Mouse (Mus musculus) limb, embryonic 14.5 days (tissue): ENCODE data around the gene Thsd4. TPM values are rescaled to one million over a fixed set of nuclear protein-coding genes. Genes with fewer than 3 reads are reported as not detected.
A peak's percentile ranks its signal among the peaks of the same experiment; 100 is the strongest.

Experiments used
- ATAC-seq: fragments of 200-750 bp; cut with Nextera tagmentation; 2 replicates; pipeline ENCODE4 v1.8.0; 2017; ENCODE audit warnings: low read depth, moderate number of reproducible peaks, moderate TSS enrichment; ENCODE audit not compliant: low FRiP score
- DNase-seq: peaks from one replicate; pipeline ENCODE4 v3.0.0-alpha.2; 2015; ENCODE audit warnings: low spot score
- H3K27ac ChIP-seq: fragments of 300-500 bp; sonication (generic); replicated peaks from 2 replicates; pipeline ENCODE4 v1.5.1; 2014; ENCODE audit warnings: low read depth, mild to moderate bottlenecking, low read length, moderate library complexity, mixed read lengths
- H3K27me3 ChIP-seq: fragments of 300-500 bp; sonication (generic); 2 replicates; pipeline ENCODE4 v1.6.1; 2014; ENCODE audit warnings: low read length, mixed read lengths; ENCODE audit not compliant: control insufficient read depth, insufficient read depth
- H3K36me3 ChIP-seq: fragments of 300-500 bp; sonication (generic); 2 replicates; pipeline ENCODE4 v1.6.1; 2014; ENCODE audit warnings: mild to moderate bottlenecking, low read length, moderate library complexity, mixed read lengths; ENCODE audit not compliant: control insufficient read depth, insufficient read depth
- H3K4me1 ChIP-seq: fragments of 300-500 bp; sonication (generic); 2 replicates; pipeline ENCODE4 v1.6.1; 2014; ENCODE audit warnings: antibody characterized with exemption, low read length, mixed read lengths; ENCODE audit not compliant: control insufficient read depth, insufficient read depth
- H3K4me2 ChIP-seq: fragments of 300-500 bp; sonication (generic); replicated peaks from 2 replicates; pipeline ENCODE4 v1.6.1; 2014; ENCODE audit warnings: low read depth, mild to moderate bottlenecking, low read length, moderate library complexity; ENCODE audit not compliant: severe bottlenecking
- H3K4me3 ChIP-seq: fragments of 300-500 bp; sonication (generic); replicated peaks from 2 replicates; pipeline ENCODE4 v1.5.1; 2014; ENCODE audit warnings: low read length
- H3K9ac ChIP-seq: fragments of 300-500 bp; sonication (generic); 2 replicates; pipeline ENCODE4 v1.6.1; 2014; ENCODE audit warnings: mild to moderate bottlenecking, low read depth, low read length, moderate library complexity; ENCODE audit not compliant: severe bottlenecking
- H3K9me3 ChIP-seq: fragments of 300-500 bp; sonication (generic); 2 replicates; pipeline ENCODE4 v1.6.1; 2016; ENCODE audit warnings: low read length; ENCODE audit not compliant: control insufficient read depth
- POLR2A ChIP-seq: fragments of 200-500 bp; IDR thresholded peaks from 2 replicates; pipeline ENCODE4 v1.8.0; 2012; ENCODE audit warnings: inconsistent platforms, mild to moderate bottlenecking, moderate library complexity, borderline replicate concordance; ENCODE audit not compliant: insufficient read depth, insufficient read length; ENCODE audit errors: extremely low read depth
- WGBS: fragments of 180-500 bp; shearing (Covaris S2); extraction: QIAGEN DNeasy Blood & Tissue Kit; methylation state at CpG from one replicate; pipeline ENCODE4 v1.1.7; 2014; 5-methylcytosine and 5-hydroxymethylcytosine counted together
- polyA plus RNA-seq, 2 experiments: library from polyadenylated mRNA; depleted of rRNA in 1 of 2; stranded (reverse) in 1 of 2; unstranded in 1 of 2; fragments of >200 nt; fragmentation: Nextera tagmentation in 1 of 2; extraction: Ambion mirVana in 1 of 2; gene quantifications; 2 replicates each; pipeline versions ENCODE4 v1.2.1 to v1.2.3; 2012 to 2014

The Thsd4 gene
- polyA plus RNA-seq, 2 experiments = 30.8 to 31.2 TPM

GRCm38 (mm10) chr9:60545361-60546096 is 23.7 kb upstream of the Thsd4 start:
- H3K36me3 ChIP-seq = no peaks in the 10 kb centered on the region
- no peak overlapping the region for H3K4me3 ChIP-seq
- H3K9ac ChIP-seq = no peak overlapping the region
- DNase-seq (no peak), ATAC-seq (no peak)
- H3K27me3 ChIP-seq = no peaks in the 10 kb centered on the region
- 76% methylated on average over 13 of the region's 13 CpGs for WGBS
- H3K4me1 ChIP-seq = no peaks in the 10 kb centered on the region
- no peak overlapping the region for H3K27ac ChIP-seq
- TF ChIP-seq POLR2A = no peak
- H3K4me2 ChIP-seq = no peak overlapping the region
- H3K9me3 ChIP-seq = no peaks in the 10 kb centered on the region

DNA sequence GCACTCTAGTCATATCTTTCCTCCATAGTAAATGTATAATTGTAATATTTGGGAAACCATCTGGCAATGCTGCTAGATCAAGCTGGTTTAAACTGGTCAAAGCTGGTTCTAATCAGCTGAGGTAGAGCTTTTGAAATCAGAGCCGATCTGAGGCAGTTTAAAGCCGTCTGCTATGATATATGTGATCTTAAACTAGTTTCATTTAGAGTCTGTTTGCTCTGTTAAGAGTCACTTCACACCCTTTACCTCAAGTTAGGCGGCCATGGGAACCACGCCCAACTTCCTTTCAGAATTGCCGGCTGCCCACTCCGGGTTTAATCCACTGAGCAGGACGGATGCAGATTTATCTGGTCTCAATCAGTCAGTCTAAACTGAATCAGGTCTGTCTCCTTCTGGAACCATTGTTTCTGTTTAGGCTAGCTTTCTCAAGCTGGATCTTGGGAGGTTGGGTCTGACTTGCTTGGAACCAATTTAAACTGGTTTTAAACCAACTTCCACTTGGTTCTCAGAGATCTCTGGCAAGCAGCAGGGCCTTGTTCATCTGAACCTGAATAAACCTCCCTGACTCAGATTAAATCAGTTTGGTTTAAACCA is 21.7 kb upstream of the Thsd4 start:
- no peak for TF ChIP-seq POLR2A
- no peaks in the 10 kb centered on the region for H3K9me3 ChIP-seq
- no peak overlapping the region for H3K4me3 ChIP-seq
- ATAC-seq (no peak), DNase-seq (peak; percentile 40)
- no peaks in the 10 kb centered on the region for H3K4me1 ChIP-seq
- H3K27ac ChIP-seq = no peak overlapping the region
- no peak overlapping the region for H3K9ac ChIP-seq
- no peaks in the 10 kb centered on the region for H3K36me3 ChIP-seq
- no peak overlapping the region for H3K4me2 ChIP-seq
- H3K27me3 ChIP-seq = no peaks in the 10 kb centered on the region
- WGBS = 26% methylated on average over 7 of the region's 7 CpGs

GRCm38 (mm10) chr9:60530310-60530709 is 8.5 kb upstream of the Thsd4 start:
- Histone ChIP-seq H3K9me3 (no peaks in the 10 kb centered on the region), H3K36me3 (no peaks in the 10 kb centered on the region), H3K4me2 (no peak overlapping the region), H3K9ac (no peak overlapping the region), H3K27ac (no peak overlapping the region), H3K27me3 (no peaks in the 10 kb centered on the region), H3K4me3 (no peak overlapping the region), H3K4me1 (peaks cover 12% of the 10 kb centered on the region)
- 77% methylated on average over 12 of the region's 12 CpGs for whole genome bisulfite sequencing
- DNase-seq (no peak), ATAC-seq (no peak)
- no peak for TF ChIP-seq POLR2A

- Histone ChIP-seq H3K4me1 (peaks cover 12% of the 10 kb centered on the region), H3K27ac (no peak overlapping the region), H3K9ac (no peak overlapping the region), H3K27me3 (no peaks in the 10 kb centered on the region), H3K36me3 (no peaks in the 10 kb centered on the region), H3K4me3 (no peak overlapping the region), H3K4me2 (no peak overlapping the region), H3K9me3 (no peaks in the 10 kb centered on the region)
- no peak for TF ChIP-seq POLR2A
- WGBS = 60% methylated on average over 10 of the region's 10 CpGs
- ATAC-seq (no peak), DNase-seq (no peak)
Observed at GRCm38 (mm10) chr9:60529348-60530243, 7.8 kb upstream of the Thsd4 start.

DNA sequence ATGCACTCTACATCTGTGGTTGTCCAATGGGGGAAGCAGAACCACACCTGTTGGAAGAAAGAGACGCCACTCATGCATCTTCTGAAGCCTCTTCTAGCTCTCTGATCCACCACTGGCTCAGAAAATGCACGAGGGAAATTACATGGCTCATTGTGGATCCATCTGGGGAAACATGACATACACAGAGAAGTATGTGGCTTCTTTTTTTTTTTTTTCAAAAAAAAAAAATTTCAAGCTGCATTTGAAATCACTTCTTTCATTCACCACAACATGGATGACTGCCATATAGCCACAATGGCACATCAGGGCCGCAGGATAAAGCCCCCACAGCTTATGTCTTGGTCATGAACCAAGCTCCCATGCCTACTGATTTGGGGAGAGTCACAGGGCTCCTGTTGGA is 6.4 kb upstream of the Thsd4 start:
- H3K9me3 ChIP-seq = no peaks in the 10 kb centered on the region
- H3K36me3 ChIP-seq = no peaks in the 10 kb centered on the region
- 75% methylated on average over 3 of the region's 3 CpGs for whole genome bisulfite sequencing
- ATAC-seq = no peak
- no peak for DNase-seq
- peaks cover 12% of the 10 kb centered on the region for H3K4me1 ChIP-seq
- H3K27ac ChIP-seq = no peak overlapping the region
- no peak for TF ChIP-seq POLR2A
- no peak overlapping the region for H3K9ac ChIP-seq
- H3K4me2 ChIP-seq = no peak overlapping the region
- H3K27me3 ChIP-seq = no peaks in the 10 kb centered on the region
- no peak overlapping the region for H3K4me3 ChIP-seq
